Mouse (Mus musculus) small intestine, adult 2 months (tissue): ENCODE data around the gene Gm20388. TPM values are rescaled to one million over a fixed set of nuclear protein-coding genes. Genes with fewer than 3 reads are reported as not detected.

Source experiments
- H3K27ac ChIP-seq: fragments of 200-500 bp; 2 replicates; pipeline ENCODE4 v1.5.1; 2012; ENCODE audit warnings: low read depth, low read length, control low read depth, inconsistent platforms; ENCODE audit not compliant: insufficient read depth
- H3K27me3 ChIP-seq: fragments of 200-500 bp; 2 replicates; pipeline ENCODE4 v1.6.1; 2012; ENCODE audit warnings: mild to moderate bottlenecking, moderate library complexity, low read length, inconsistent platforms; ENCODE audit not compliant: control insufficient read depth, insufficient read depth
- H3K36me3 ChIP-seq: fragments of 200-500 bp; 2 replicates; pipeline ENCODE4 v1.6.1; 2012; ENCODE audit warnings: mild to moderate bottlenecking, low read length, control low read depth, inconsistent platforms; ENCODE audit not compliant: control insufficient read depth, insufficient read depth
- H3K4me1 ChIP-seq: fragments of 200-500 bp; 2 replicates; pipeline ENCODE4 v1.6.1; 2012; ENCODE audit warnings: low read length, inconsistent platforms, mixed read lengths; ENCODE audit not compliant: control insufficient read depth, insufficient read depth, insufficient read length
- H3K4me3 ChIP-seq: fragments of 200-500 bp; 2 replicates; pipeline ENCODE4 v1.5.1; 2012; ENCODE audit warnings: low read depth, mild to moderate bottlenecking, control low read depth, inconsistent platforms, low read length, moderate library complexity
- CTCF ChIP-seq: fragments of 200-500 bp; IDR thresholded peaks from 2 replicates; pipeline ENCODE4 v1.5.1; 2012; ENCODE audit warnings: low read depth, mild to moderate bottlenecking, control low read depth, inconsistent platforms, low read length, moderate library complexity, mixed read lengths; ENCODE audit not compliant: insufficient replicate concordance, insufficient read length; ENCODE audit errors: extremely low read depth
- POLR2A ChIP-seq: fragments of 200-500 bp; IDR thresholded peaks from 2 replicates; pipeline ENCODE4 v1.6.1; 2012; ENCODE audit warnings: low read depth, mild to moderate bottlenecking, control low read depth, inconsistent platforms, low read length, moderate library complexity
- WGBS: fragments of 180-500 bp; shearing (Covaris S2); methylation state at CpG from one replicate; pipeline ENCODE4 v1.1.7; 2018; 5-methylcytosine and 5-hydroxymethylcytosine counted together
- polyA plus RNA-seq: library from polyadenylated mRNA; depleted of rRNA; stranded (reverse); fragments of >200 nt; gene quantifications from 2 replicates; pipeline ENCODE4 v1.2.3, GENCODE M21; 2012

The Gm20388 gene
- polyA plus RNA-seq, 1 experiment: 37.3 TPM

DNA sequence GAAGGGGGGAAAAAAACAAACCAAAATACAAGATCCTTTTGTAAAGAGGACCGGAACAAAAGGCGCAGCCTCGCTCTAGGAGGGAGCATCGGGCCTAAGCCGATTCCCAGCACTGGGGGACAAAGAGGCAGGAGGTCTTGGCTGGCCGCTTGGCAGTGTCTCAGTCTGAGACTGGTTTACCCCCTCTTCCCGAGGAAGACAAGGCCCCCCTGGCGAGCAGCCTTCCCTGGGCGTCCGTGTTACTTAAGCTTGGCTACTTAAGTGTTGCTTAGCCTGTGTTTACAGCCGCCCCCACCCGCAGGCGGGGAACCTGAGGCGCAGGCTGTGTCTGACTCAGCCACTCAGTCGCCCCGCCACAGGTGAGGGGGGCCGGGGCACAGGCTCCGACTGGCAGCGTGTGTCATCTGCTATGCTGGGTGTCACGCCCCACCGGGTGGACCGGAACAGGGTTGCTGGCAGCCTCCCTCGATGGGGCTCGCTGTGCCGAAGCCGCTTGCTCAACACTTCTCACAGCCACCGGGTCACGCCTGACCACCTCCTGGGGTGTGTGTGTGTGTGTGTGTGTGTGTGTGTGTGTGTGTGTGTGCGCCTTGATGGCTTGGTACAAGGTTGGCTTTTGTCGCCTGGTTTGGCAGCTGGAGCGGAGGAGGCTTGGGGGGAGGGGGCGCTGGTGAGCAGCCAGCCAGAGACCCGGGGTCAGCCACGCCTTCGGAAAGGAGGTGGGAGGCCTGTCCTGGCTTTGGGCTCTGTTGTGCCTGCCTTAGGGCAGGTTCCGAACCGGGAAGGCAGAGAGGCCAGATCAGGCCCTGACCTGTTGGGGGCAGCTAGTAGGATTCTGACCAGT is 628.0 kb downstream of the Gm20388 start:
- WGBS: 4% methylated on average over 36 of the region's 37 CpGs
- no peaks in the 10 kb centered on the region for H3K27me3 ChIP-seq
- H3K36me3 ChIP-seq: no peaks in the 10 kb centered on the region
- peak overlapping the region; percentile 95 for H3K27ac ChIP-seq
- H3K4me1 ChIP-seq: peaks cover 43% of the 10 kb centered on the region
- TF ChIP-seq CTCF (no peak), POLR2A (no peak; the same call in none of the 2 replicates)
- H3K4me3 ChIP-seq: peak overlapping the region; percentile 84

DNA sequence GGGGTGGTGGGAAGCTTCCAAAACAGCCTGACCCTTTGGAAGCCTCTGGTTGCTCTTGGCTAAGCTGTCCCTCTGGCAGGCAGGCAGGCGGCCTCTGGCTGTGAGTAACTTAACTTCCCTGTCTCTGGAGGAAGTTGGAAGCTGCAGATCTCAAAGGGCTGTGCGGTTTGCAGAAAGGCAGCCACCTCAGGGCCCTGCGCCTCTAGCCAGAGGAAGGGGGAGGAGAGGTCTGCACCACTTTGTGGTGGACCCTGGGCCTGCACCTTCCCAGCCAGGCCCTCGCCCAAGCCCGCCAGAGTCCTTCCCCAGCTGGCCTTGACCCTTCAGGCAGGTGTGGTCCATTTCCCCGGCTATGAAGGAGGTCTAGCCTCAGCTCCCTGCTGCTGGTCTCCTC is 628.7 kb downstream of the Gm20388 start:
- Histone ChIP-seq H3K27me3 (no peaks in the 10 kb centered on the region), H3K36me3 (no peaks in the 10 kb centered on the region), H3K4me3 (peak overlapping the region; percentile 84), H3K4me1 (peaks cover 46% of the 10 kb centered on the region), H3K27ac (peak overlapping the region; percentile 95)
- WGBS: 17% methylated on average over 6 of the region's 6 CpGs
- TF ChIP-seq POLR2A: no peak
- no peak for TF ChIP-seq CTCF

- H3K36me3 ChIP-seq: no peaks in the 10 kb centered on the region
- H3K4me1 ChIP-seq: peaks cover 48% of the 10 kb centered on the region
- TF ChIP-seq POLR2A (no peak), CTCF (no peak)
- no peaks in the 10 kb centered on the region for H3K27me3 ChIP-seq
- 46% methylated on average over 23 of the region's 23 CpGs for whole genome bisulfite sequencing
- peak overlapping the region; percentile 95 for H3K27ac ChIP-seq
- peak overlapping the region; percentile 84 for H3K4me3 ChIP-seq
Observed at GRCm38 (mm10) chr8:120539775-120540625, 629.4 kb downstream of the Gm20388 start.

DNA sequence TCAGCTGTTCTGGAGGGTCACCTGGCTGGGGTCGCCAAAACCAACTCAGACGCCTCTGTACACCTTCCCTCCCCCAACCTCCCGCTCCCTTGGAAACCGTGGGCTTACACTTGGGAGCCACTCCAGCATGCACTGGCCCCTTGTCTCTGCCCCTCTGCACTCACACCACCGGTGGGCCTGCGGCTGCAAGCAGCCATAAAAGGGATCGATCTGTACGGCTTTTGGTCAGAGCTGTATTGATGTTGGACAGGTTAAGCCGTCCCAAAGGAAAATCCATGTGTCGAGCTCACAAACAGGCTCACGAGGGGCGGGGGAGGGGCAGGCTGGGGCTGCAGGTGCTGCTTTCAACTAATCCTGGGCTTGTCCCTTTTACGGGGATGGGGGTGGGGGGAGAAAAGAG is 632.4 kb downstream of the Gm20388 start:
- no peak for TF ChIP-seq CTCF
- TF ChIP-seq POLR2A: no peak
- H3K4me3 ChIP-seq: 0 out of 2 replicates have a peak overlapping the region, but pooled peaks have one; percentile 1
- WGBS: 20% methylated on average over 13 of the region's 13 CpGs
- no peaks in the 10 kb centered on the region for H3K27me3 ChIP-seq
- no peaks in the 10 kb centered on the region for H3K36me3 ChIP-seq
- H3K27ac ChIP-seq: peak overlapping the region; percentile 52
- peaks cover 71% of the 10 kb centered on the region for H3K4me1 ChIP-seq

DNA sequence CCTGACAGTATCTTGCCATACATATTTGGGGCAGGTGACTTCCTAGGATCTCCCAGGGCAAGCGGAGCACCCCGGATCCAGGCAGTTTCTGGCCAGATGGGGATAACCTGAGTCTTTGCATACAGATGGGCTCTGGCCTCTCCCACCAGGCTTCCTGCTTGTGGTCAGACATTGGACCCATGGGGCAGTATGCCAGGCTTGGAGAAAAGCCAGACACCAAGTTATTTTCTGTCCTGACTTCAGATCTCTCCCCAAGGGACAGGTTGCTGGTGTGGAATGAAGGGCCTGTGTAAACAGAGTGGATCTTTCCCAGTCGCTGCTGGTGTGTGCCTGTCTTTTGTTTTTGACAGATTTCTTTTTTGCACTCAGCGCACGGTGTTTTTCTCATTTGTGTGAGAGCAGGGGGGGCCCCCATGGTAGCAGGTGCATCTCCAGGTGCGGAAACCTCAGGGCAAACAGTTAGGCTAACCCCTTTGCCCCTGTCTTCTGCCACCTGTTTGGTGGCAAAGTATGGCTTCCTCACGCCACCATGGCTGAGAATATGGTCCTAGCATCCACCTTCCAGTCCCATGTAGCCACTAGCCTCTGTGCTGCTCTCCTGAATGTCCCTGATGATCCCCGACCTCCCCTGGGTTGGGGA is 632.9 kb downstream of the Gm20388 start:
- Histone ChIP-seq H3K4me3 (no peak overlapping the region), H3K27ac (peak overlapping the region; percentile 86), H3K27me3 (no peaks in the 10 kb centered on the region), H3K4me1 (peaks cover 72% of the 10 kb centered on the region), H3K36me3 (no peaks in the 10 kb centered on the region)
- WGBS: 9% methylated on average over 8 of the region's 8 CpGs
- TF ChIP-seq POLR2A (no peak), CTCF (no peak)

GRCm38 (mm10) chr8:120544155-120544554 is 633.5 kb downstream of the Gm20388 start:
- Histone ChIP-seq H3K27me3 (no peaks in the 10 kb centered on the region), H3K4me1 (peaks cover 67% of the 10 kb centered on the region), H3K4me3 (no peak overlapping the region), H3K27ac (peak overlapping the region; percentile 86), H3K36me3 (no peaks in the 10 kb centered on the region)
- no peak for TF ChIP-seq CTCF
- 30% methylated on average over 5 of the region's 5 CpGs for WGBS
